Mouse (Mus musculus) right cerebral cortex, adult 2 months (tissue): Measurements from ENCODE around the gene Stag1.

Experiments used
- DNase-seq, 2 experiments: peaks; one replicate each; pipeline ENCODE4 v3.0.0; 2021 to 2022; ENCODE audit warnings: low spot score in 2 of 2

The Stag1 gene

DNA sequence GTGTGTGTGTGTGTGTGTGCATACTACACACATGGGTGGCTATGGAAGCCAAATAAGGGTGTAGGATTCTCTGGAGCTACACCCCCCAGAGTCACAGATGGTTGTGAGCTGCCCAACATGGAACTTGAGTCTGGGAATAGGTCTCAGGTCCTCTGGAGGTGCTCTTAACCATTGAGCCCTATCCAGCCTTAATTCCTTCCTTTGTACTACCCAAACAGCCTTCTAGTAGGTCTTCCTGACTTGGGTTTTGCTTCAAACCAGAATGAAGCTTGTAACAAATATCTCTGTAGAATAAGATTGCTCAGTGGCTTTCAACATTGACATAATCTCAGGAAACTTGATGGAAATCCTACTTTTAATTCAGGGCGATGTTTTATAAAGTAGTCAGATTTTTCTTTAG, 7.9 kb downstream of the Stag1 start:
- no peak for DNase-seq

DNA sequence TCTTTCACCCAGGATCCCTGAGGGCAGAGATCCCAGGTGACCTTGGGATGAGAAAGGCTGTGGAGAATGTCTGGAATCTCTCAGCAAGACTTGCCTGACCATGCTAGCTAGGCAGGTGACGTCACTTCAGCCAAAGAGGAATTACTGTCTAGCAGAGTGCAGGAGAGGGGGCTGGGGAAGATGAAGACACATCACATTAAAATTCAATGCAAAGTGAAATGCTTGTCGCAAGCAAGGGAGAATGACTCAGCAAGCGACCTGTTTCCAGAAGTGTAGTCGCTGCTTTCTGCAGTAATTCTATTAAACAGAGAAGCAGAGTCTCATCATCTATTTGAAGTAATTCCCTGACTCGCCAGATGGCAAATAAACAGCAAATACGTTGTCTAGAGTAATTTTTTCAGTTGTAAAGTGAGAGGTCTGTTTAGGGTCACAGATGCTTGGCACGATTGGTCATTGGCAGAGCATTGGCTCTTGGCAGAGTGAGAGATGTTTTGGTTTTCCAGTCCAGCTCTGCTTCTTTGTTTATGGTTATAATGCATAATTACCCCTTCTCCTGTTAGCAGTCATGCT, 8.5 kb downstream of the Stag1 start:
- DNase-seq = peak; percentile 62 to 67

DNA sequence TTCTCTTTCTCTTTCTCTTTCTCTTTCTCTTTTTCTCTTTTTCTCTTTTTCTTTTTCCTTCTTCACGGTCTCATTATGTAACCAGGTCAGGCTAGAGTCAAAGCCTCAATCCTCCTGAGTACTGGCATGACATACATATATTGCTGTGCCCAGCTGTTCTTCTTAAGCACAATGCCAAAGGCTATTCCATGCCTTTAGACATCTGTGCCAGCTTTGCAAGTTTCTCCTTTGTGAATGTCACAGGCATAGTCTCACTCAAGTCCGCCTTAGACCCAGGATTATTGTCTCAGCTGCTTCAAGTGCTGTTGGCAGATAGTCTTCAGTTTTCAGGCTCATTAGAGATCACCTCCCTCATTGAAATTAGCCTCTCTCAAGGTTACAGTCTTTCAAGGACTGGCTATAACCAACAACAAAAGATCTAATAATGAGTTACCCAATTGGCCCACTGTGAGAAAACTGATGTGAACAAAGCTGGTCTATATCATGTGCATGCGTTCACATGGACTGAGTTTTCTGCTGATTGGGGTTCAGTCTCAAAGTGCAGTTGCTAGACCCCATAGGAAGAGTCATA, 16.0 kb downstream of the Stag1 start:
- no peak for DNase-seq

DNA sequence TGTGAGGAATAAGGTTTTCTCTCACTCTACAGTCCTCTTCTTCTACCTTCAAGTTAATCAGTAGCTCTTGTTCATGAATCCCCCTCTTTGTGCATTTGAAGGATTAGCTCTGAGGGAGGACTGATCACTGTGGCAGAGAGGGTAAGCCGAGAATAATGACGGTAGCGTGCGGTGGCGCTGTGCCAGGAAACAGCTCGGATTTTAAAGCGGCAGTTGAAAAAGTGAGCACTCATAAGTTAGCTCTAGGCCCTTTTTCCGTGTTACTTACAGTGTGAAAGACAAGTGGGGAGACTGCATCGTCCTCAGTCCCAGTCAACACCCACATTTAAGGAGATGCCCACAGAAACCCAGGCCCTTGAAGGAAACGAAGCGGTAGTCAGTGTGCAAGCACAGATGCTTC, 19.3 kb downstream of the Stag1 start:
- DNase-seq = peak; percentile 37 to 42

DNA sequence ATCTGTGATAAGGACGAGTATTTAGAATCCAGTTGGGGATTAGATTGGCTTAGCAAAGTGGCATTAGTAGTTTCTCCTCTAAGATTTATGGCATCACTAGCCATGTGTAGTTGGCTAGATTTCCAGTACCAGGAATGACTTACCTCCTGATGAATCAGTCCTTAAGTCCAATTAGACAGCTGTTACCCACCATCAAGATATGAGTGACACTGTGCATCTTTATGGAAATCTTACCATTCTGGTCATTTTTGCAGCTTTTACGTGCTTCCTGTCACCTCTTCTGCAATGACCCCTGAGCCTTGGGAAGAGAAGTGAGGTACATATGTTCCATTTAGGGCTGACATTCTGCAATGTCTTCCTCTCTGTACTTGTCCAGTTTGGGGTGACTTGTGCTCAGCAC, 28.7 kb downstream of the Stag1 start:
- no peak for DNase-seq

DNA sequence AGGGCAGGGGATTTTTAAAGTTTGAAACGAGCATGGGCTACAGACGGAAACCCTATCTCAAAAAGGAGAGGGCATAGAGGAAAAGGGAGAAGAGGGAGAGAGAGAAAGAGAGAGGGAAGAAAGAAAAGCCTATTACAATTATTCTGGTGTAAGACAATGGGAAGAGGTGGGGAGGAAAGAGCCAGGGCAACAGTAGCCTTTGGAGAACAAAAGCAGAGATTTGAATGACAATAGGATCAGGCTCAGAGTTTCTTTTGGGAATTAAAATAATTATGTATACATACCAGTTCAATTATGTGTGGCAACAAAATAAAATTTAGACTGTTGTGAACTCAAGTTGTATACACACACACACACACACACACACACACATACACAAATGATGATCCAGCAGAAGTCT, 43.2 kb downstream of the Stag1 start:
- DNase-seq = no peak

DNA sequence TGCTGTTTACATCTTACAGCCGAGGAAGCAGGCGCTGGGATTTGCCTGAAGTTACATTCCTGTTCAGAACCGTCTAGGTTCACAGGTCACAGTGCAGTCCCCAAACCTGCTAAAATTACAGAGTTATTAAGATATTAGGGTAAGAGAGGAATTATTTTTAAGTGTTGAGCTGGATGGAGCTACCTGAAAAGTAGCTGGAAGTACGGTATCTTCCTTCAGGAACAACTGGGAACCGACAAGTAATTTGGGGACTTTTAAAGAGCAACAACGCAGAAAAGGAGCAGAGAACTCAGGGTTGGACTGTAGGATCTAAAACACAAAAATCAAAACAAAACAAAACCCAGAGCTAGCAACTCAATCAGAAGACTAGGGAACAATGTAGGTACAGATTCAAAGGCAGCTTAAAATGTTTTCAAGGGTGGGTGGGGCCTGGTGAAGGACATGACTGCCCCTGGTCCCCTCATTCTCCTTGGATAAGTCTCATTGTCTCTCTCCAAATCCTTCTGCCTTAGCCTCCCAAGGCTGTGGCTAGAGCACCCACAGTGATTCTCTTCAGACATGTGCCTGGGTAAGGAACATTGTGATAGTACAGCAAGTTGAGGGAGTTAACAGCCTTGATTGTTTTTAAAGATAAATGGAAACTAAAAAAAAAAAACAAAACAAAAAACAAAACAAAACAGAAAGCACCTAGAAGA, 43.9 kb downstream of the Stag1 start:
- no peak for DNase-seq

DNA sequence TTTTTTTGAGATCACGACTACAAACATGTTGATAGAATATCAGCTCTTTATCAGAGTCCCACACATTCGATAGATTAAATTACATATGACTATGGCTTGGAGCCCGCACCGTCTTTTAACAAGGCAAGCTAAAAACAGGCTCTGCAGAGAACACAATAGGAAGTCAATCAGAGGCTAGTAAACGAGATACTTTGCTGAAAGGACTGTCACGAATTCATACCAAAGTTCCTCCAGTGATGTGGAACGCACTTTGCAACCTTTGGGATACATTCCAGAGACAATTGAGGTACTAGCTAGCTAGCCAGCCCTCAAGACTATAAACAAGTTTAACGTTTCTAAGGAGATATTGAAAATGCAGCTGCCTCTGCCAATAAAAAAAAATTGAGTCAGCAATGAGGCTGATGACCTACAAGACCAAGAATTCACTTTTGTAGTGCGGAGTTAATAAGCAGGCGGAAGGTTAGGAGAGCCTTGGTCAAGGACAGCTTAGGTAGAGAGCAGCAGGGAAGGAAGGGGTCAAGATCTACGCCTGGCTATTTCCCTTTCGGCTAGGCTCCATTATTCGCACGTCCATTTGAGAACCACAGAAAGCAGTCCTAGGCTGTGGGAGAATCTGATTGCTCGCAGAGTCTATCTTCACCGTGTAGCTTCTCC, 44.7 kb downstream of the Stag1 start:
- peak; percentile 14 to 31 for DNase-seq

DNA sequence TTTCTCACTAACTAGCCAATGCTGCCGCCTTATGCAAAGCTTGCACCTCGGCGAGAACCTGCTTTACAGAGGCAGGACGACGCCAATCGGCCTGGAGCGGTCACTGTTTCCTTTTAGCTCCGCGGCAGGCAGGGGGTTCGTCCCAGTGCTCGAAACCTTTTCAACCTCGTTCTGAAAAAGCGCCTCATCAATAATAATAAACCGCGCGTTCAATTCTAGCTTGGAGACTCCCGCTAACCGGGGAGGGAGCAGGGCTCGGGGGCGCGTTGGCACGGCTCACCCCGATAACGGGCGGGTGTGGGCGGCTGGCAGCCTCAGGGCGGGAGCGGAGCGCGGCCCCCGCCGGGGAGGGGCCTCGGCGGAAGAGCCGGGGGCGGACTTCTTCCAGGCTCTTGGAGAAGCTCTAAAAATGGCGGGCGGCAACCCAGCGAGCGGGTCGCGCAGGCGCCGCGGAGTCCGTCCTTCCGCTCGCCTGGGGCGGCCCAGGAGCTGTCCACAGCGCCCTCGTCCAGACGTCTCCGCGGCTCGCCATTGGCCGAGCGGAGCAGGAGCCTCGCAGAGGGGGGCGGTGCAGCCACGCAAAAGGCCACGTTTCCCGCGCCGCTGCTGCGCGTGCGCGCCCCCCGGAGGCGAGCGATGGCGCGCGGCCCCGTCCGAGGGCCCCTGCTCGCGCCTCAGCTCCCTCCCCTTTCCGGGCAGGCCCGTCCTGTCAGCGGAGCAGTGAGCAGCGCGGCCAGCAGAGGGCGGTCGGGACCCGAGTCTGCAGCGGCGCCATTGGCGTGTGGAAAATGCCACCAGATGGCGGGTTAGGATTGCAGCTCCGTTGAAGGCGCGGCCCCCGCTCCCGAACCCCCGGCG, 45.5 kb downstream of the Stag1 start:
- DNase-seq = peak; percentile 99

DNA sequence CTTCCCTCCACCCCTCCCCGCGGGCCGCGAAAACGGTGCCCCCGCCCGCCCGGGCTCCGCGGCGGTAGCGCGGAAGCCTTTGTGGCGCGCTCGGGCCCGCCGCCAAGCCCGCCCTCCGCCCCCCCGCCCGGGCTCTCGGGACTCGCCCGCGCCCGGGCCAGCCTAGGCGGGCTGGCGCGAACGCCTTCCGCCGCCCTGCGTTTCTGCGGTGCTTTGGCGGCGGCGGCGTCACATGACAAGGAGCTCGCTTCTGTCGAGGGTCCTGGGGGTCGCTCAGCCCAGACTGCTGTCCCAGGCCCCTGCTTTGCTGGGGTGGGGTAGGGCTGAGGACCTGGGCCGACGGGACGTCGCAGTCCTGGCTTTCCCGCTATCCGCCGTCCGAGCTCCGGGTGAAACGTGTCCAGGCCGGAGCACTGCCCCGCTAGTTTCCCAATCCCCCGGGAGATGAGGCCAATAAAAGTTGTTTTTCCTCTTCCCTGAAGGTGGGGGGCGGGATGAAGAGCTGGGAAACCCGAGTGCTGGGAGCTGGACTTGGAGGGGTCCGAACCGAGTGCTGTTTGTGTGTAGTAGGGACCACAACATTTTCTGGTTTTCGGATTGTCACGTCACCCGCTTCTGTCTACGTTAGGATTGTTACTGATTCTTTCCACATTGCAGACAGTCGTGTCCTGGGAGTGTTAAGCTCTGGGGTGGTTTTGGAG, 46.6 kb downstream of the Stag1 start:
- peak; percentile 38 to 54 for DNase-seq

DNA sequence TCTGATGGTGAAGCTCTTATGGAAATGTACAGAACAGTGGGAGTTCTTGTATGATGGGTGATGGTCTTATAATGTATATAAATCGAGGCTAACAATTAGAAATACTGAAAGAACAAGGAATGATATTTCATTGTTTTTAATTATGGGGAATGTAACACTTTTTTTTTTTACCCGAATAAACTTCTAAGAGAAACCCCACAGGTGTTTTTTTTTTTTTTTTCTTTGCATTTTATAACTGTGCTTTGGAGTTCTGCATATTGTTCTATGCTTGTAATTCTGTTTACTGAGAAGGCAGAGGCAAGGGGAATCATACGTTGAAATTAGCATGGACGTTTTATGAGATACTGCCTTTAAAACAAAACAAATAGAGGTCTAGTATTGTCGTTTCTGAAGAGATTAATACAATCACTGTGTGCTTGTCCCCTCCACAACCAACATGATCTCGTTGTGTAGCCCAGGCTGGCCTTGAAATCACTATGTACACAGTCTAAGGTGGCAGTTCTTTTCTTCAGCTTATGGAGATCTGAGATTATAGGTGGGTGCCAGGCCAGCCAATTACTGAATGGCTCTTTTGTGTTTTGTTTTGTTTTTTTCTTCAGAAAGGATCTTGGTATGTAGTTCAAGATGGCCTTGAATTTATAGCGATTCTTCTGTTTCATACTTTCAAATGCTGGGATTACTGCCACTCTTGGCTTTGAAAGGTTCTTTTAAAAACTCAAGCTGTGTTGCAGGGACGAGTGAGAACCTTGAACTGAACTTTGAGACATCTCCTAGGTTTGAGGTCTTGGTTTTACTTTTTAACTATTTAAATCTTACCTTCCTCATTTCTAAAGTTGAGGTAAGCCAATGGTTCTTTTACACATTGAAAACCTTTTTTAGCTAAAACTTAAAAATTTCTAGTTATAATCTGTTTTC, 47.7 kb downstream of the Stag1 start:
- no peak for DNase-seq

DNA sequence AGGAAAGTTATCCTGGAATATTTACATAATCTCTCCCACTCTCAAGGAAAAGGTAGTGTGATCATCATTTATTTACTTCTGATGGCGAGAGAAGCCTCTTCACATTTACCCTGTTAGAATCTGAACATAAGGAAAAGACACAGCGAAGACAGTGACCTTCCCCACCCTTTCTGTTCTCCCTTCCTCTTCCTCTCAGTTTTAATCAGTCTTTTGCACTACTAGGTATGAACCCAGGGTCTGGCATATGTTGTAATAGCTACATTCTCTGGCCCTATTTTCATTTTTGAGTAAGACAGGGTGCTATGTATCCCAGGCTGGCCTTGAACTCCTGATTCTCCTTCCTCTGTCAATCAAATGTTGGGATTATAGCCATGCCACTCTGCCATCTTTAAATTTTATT, 48.7 kb downstream of the Stag1 start:
- no peak for DNase-seq

DNA sequence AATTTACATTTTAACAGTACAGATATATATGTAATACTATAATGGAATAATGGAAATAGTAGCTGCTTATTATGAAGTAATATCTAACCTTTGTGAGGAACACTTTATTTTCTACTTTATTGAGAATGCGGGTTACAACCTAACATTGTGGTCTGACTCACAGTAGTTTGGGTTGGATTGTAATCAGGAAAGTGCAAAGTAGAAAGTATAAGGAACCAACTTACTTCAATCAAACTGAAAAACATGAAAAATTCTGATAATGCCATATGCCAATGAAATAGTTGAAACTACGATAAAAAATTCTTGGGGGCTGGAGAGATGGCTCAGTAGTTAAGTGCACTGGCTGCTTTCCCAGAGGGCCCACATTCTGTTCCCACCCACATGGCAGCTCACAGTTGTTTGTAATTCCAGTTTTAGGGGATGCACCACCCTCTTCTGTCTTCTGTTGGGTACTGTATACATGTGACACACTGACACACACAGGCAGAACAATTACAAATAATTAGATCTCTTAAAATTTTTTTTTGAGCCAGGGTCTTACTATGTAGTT, 50.3 kb downstream of the Stag1 start:
- DNase-seq = peak; percentile 61 to 67

DNA sequence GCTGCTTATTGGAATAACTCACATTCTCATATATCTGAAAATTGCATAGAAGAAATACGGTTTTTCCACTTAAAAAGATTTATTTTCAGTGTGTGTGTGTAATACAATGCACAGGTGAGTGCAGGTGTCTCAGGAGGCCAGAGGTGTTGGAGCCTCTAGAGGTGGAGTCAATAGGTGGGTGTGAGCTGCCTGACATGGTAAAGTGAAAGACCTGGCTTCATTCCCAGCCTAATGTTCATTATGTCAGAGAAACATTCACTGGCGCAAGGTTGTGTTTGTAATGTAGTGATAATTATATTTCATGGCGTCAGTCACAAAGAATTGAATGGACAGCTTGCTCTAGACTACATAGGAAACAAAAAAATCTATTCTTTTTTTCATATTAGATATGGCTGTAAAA, 56.5 kb downstream of the Stag1 start:
- DNase-seq = no peak

DNA sequence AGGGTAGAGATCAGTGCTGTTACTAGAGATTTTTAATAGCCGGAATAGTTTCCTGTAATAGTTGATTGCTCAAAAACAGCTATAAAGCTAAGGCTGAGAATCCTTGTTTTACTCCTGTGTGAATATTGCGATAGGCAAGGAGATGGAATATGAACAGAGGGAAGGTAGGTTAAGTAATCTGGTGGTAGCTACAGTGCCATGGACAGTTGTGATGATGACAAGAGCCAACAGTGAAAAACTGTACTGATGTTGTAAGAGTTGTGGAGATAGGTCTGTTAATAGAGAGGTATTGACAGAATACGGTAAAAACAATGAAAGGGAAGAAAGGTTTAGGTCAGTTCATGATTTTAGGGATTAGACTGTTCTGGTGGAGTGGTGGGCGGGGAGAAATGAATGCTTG, 58.5 kb downstream of the Stag1 start:
- no peak for DNase-seq

DNA sequence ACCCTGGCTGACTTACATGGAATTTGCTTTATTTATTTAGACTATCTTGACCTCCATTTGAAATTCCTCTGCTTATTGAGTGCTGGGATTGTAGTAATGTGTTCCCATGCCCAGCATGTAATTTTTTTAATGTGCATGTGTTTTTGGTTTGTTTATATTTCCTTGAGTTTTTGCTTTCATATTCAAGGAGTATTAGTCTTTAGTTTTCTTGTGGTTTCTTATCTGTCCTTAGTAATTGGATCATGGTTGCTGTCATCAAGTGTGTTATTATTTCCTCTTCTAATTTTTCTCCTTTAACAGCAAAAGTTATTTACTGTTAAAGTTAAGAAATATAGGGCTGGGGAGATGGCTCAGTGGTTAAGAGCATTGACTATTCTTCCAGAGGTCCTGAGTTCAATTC, 63.0 kb downstream of the Stag1 start:
- no peak for DNase-seq

DNA sequence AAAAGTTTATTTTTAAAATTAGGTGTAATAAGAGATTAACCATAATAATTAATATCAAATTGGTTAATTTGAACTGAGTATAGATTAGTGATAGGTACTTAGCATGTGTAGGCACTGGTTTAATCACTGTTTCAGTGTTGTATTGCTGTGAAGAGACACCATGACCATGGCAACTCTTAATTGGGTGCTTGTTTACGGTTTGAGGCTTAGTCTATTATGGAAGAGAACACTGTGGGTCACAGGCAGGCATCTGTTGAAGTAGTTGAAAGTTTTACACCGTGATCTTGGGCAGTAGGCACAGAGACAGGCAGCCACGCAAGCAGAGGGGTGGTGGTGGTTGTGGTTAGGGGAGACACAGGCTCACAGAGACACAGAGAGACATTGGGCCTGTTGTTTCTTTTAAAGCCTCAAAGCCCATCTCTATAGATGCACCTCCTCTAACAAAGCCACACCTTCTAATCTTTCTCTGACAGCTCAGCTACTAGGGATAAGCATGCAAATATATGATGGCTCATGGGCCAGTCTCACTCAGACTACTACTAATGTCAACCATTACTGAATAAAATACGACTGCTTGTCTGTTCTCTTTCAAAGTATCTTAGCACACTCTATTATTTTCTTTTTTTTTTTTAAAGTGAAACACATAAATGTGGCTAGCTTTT, 66.0 kb downstream of the Stag1 start:
- DNase-seq = no peak

DNA sequence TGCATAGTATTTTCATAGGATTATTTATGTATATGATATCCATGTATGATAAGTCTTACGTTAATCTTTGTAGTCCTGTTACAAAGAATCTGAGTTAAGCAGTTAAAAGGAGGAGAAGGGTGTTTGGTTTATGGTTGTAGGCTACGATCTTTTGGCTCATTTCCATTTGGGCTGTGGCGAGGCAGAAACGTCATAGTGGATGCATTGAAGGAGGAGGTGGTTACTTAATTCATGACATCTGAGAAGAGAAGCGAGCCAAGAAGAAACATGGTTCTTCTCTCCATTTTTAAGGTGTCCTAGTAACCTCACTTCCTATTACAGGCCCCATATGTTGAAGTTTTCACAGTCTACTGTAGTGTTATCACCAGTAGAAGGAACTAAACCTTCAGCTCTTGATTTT, 72.6 kb downstream of the Stag1 start:
- no peak for DNase-seq

DNA sequence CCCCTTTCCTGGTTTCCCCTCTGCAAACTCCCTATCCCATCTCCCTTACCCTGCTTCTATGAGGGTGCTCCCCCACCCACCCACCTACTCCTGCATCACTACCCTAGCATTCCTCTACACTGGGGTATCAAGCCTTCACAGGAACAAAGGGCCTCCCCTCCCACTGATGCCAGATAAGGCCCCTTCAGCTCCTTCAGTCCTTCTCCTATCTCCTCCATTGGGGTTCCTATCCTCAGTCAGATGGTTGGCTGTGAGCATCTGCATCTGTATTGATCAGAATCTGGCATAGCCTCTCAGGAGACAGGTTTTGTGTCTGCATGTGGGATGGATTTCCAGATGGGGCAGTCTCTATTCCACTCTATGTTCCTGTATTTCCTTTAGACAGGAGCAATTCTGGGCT, 81.4 kb downstream of the Stag1 start:
- DNase-seq = no peak

DNA sequence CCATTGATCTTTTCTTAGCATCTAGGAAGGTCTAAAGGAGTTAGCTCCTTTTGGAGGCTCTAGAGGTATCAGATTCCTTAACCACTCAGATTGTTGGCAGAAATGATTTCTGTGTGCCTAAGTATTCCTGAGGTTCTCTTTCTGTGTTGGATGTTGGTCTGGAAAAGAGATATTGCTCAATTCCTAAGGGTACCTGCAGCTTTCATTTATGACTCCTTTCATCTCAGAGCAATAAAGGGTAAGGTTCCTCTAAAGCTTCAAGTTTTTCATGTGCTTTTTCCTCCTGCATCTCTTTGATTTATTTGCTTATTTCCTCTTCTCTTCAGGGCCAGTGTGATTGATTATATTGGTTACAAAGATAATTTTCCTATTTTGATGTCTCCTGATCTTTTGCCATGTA, 84.7 kb downstream of the Stag1 start:
- DNase-seq = no peak
